Mouse (Mus musculus) hindbrain, embryonic 12.5 days (tissue): ENCODE measurements around the gene Fam205c. TPM values are rescaled to one million over a fixed set of nuclear protein-coding genes. Genes with fewer than 3 reads are reported as not detected.

ENCODE experiments used
- ATAC-seq: fragments of 200-750 bp; cut with Nextera tagmentation; 2 replicates; pipeline ENCODE4 v1.8.0; 2017; ENCODE audit warnings: moderate TSS enrichment; ENCODE audit not compliant: low FRiP score
- H3K27ac ChIP-seq: fragments of 300-500 bp; sonication (generic); 2 replicates; pipeline ENCODE4 v1.5.1; 2016; ENCODE audit warnings: mild to moderate bottlenecking
- H3K27me3 ChIP-seq: fragments of 300-500 bp; sonication (generic); 2 replicates; pipeline ENCODE4 v1.6.1; 2016; ENCODE audit warnings: mild to moderate bottlenecking
- H3K36me3 ChIP-seq: fragments of 300-500 bp; sonication (generic); 2 replicates; pipeline ENCODE4 v1.6.1; 2016; ENCODE audit warnings: mild to moderate bottlenecking
- H3K4me1 ChIP-seq: fragments of 300-500 bp; sonication (generic); 2 replicates; pipeline ENCODE4 v1.6.1; 2016
- H3K4me2 ChIP-seq: fragments of 300-500 bp; sonication (generic); replicated peaks from 2 replicates; pipeline ENCODE4 v1.6.1; 2016; ENCODE audit warnings: mild to moderate bottlenecking
- H3K4me3 ChIP-seq: fragments of 300-500 bp; sonication (generic); 2 replicates; pipeline ENCODE4 v1.5.1; 2016; ENCODE audit warnings: mild to moderate bottlenecking
- H3K9ac ChIP-seq: fragments of 300-500 bp; sonication (generic); 2 replicates; pipeline ENCODE4 v1.6.1; 2016; ENCODE audit warnings: mild to moderate bottlenecking, moderate library complexity
- H3K9me3 ChIP-seq: fragments of 300-500 bp; sonication (generic); replicated peaks from 2 replicates; pipeline ENCODE4 v1.6.1; 2016; ENCODE audit warnings: mild to moderate bottlenecking
- WGBS: fragments of 180-500 bp; shearing (Covaris S2); methylation state at CpG from one replicate; pipeline ENCODE4 v1.1.7; 2016; 5-methylcytosine and 5-hydroxymethylcytosine counted together
- polyA plus RNA-seq: library from polyadenylated mRNA; unstranded; fragments of >200 nt; fragmentation: Nextera tagmentation; extraction: Ambion mirVana; gene quantifications from 2 replicates; pipeline ENCODE4 v1.2.1, GENCODE M21; 2016

Gene Fam205c
- polyA plus RNA-seq, 1 experiment from 2014 or later = 1.9 TPM

DNA sequence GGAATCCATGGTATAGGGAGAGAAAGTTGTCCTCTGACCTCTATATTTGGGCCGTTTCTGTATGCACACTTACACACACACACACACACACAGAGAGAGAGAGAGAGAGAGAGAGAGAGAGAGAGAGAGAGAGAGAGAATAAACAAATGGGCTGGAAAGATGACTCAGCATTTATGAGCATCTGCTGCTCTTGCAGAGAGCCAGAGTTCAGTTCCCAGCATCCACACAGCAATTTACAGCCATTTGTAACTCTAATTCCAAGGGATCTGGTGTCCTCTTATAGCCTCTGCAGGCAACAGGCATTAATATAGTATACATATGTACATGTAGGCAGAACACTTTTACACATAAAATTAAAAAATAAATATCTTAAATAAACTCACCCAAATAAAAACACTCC is 29.9 kb upstream of the Fam205c start:
- ATAC-seq = no peak
- H3K27me3 ChIP-seq = no peaks in the 10 kb centered on the region
- 71% methylated on average over 1 of the region's 1 CpGs for WGBS

DNA sequence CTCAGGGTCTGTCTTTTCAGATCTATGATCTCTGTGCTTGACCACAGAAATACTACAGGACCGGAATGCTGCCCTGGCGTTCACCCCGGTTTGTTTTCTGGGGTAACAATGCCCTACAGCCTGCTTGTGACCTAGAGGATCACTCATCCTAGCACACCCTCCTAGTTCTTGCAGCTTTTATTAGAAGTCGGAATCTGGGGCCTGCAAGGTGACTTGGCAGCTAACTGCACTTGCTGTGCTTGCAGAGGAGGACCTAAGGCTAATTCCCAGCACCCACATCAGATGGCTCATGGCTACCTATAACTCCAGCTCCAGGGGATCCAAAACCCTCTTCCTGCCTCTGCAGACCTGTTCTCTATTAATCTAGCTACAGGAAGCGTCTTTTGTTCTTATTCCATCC is 28.7 kb upstream of the Fam205c start:
- H3K4me3 ChIP-seq = no peak overlapping the region
- no peak for ATAC-seq
- WGBS = 91% methylated on average over 5 of the region's 5 CpGs
- no peaks in the 10 kb centered on the region for H3K4me1 ChIP-seq
- no peak overlapping the region for H3K4me2 ChIP-seq
- no peaks in the 10 kb centered on the region for H3K27me3 ChIP-seq
- H3K9ac ChIP-seq = no peak overlapping the region
- no peaks in the 10 kb centered on the region for H3K9me3 ChIP-seq
- H3K36me3 ChIP-seq = no peaks in the 10 kb centered on the region
- no peak overlapping the region for H3K27ac ChIP-seq

More for the DNA sequence above, 29.9 kb upstream of the Fam205c start:
- H3K9me3 ChIP-seq = no peaks in the 10 kb centered on the region
- H3K4me3 ChIP-seq = no peak overlapping the region
- H3K36me3 ChIP-seq = no peaks in the 10 kb centered on the region
- no peak overlapping the region for H3K9ac ChIP-seq
- no peak overlapping the region for H3K4me2 ChIP-seq
- H3K4me1 ChIP-seq = no peaks in the 10 kb centered on the region
- H3K27ac ChIP-seq = no peak overlapping the region

DNA sequence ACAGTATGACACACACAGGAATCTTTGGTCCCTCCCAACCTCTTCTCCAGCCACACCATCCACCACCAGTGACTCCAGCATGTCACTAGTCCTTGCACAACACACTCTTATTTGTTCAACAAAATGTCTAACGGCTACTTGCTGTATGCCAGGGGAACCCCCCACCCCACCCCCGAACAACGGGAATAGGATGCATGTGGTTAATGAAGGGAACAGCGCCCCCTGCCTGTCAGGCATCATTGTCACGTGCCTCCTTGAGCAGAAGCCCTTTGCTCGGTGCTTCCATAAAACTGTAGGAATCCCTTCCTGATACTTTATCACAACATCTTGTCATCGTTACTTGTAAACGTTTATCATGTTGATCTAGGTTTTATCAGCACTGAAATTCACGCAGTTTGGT is 28.1 kb upstream of the Fam205c start:
- no peak overlapping the region for H3K27ac ChIP-seq
- no peaks in the 10 kb centered on the region for H3K4me1 ChIP-seq
- WGBS = 63% methylated on average over 9 of the region's 9 CpGs

DNA sequence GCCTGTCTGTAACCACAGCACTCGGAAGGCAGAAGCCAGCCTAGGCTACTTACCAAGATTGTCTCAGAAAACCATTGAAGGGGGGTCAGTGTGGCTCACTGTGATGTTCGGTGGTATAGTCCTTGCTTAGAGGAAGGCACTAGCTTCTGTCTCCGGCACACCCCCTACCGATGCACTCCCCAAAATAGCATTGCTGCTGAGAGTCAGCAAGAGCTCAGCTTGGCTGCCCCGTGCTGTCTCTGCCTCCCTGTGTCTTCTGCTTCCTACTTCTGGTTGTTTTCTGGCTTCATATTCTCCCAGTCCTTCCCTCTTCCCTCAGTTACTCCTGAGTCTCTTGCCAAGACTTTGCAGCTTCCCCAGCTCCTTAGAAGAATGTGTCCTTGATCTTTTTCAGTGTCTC is 26.8 kb upstream of the Fam205c start:
- ATAC-seq = no peak
- Histone ChIP-seq H3K4me1 (no peaks in the 10 kb centered on the region), H3K27ac (no peak overlapping the region), H3K4me3 (no peak overlapping the region), H3K9ac (no peak overlapping the region), H3K9me3 (no peaks in the 10 kb centered on the region), H3K36me3 (no peaks in the 10 kb centered on the region), H3K27me3 (no peaks in the 10 kb centered on the region), H3K4me2 (no peak overlapping the region)
- WGBS = 54% methylated on average over 5 of the region's 5 CpGs

More for the DNA sequence above, 28.1 kb upstream of the Fam205c start:
- H3K27me3 ChIP-seq = no peaks in the 10 kb centered on the region
- H3K9me3 ChIP-seq = no peaks in the 10 kb centered on the region
- no peak overlapping the region for H3K4me2 ChIP-seq
- H3K36me3 ChIP-seq = no peaks in the 10 kb centered on the region
- no peak overlapping the region for H3K4me3 ChIP-seq
- no peak for ATAC-seq
- H3K9ac ChIP-seq = no peak overlapping the region

DNA sequence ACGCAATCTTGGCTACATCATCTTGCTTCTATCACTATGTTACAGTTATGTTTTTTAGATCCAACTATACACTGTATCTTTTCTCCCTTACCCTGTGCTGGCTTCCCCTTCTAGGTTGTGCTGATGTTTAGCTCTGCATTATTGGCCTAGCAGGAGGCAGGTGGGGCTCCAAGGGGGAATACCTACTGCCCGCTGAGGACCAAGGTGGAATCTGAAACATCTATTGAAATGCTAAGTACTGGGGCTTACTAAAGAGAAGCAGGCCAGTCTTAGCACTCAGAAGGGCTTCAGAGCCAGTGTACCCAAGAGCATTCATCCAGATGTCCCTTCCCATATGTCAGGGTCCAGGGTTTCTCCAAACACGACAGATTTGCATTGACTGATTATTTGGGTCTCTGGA is 24.9 kb upstream of the Fam205c start:
- Histone ChIP-seq H3K36me3 (no peaks in the 10 kb centered on the region), H3K9ac (no peak overlapping the region), H3K9me3 (no peaks in the 10 kb centered on the region), H3K27ac (no peak overlapping the region), H3K27me3 (no peaks in the 10 kb centered on the region), H3K4me3 (no peak overlapping the region), H3K4me1 (no peaks in the 10 kb centered on the region; the same call in 1 of the 2 replicates), H3K4me2 (no peak overlapping the region)
- 38% methylated on average over 3 of the region's 3 CpGs for WGBS
- ATAC-seq = no peak

DNA sequence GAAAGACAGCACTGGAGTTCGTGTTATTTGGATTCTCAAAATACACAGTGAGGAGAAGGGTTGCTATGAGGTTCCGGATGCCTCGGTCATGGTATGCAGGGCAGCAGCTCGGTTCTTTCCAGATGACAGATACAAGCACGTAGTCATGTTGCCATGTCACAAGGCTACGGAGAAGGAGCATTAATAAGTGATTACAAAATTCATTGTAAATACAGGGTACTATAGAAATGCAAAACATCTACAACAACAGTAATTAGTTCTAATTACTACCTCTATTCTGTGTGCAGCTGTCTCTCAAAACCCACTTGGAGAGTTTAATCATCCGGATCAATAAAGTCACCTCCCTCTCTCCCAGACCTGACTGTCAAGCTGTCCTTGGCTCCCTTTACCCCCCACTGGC is 21.1 kb upstream of the Fam205c start:
- Histone ChIP-seq H3K27me3 (no peaks in the 10 kb centered on the region), H3K9ac (no peak overlapping the region), H3K4me2 (no peak overlapping the region), H3K4me1 (no peaks in the 10 kb centered on the region; the same call in 1 of the 2 replicates), H3K4me3 (no peak overlapping the region), H3K27ac (no peak overlapping the region), H3K36me3 (no peaks in the 10 kb centered on the region), H3K9me3 (no peaks in the 10 kb centered on the region)
- ATAC-seq = no peak
- WGBS = 47% methylated on average over 7 of the region's 7 CpGs

DNA sequence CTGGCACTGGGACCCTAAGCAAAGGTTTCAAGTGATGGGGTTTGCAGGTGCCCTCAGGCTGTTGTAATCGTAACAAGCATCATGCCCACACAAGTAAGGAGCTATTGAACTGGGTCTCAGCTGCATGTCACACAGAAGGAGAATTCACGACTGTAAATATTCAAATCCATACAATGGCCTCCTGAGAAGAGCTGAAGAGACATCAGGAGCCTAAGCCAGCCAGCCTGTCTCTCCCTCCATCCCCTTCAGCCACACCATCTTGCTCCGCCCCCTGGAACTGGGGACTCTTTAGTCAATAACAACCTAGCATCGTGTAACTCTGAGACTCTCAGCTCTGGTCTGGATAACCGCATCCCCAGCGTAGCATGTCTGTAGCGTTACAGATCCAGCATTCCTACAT is 17.1 kb upstream of the Fam205c start:
- Histone ChIP-seq H3K27ac (no peak overlapping the region), H3K9me3 (no peaks in the 10 kb centered on the region), H3K4me2 (no peak overlapping the region), H3K36me3 (no peaks in the 10 kb centered on the region), H3K4me3 (no peak overlapping the region), H3K9ac (no peak overlapping the region), H3K27me3 (no peaks in the 10 kb centered on the region), H3K4me1 (no peaks in the 10 kb centered on the region; the same call in 1 of the 2 replicates)
- no peak for ATAC-seq
- 65% methylated on average over 7 of the region's 7 CpGs for WGBS

DNA sequence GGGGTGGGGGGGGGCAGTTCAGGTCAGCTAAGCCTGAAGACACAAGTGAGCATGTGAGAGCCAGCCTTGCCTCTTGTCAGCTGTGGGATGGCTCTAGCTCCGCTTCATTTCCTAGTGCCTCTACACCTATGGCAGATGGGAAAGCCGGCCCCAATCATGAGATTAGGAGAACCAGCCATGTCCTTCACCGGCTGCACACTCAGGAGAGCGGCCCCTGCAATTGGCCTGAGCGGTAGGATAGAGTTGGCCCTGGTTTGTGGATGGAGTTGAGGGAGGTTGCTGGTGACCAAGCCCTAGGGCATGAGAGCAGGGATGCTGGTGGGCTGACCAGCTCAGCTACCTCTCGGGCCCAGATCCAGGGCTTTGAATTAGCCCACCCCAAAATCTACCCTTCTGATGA is 14.8 kb upstream of the Fam205c start:
- no peaks in the 10 kb centered on the region for H3K36me3 ChIP-seq
- H3K9me3 ChIP-seq = no peaks in the 10 kb centered on the region
- H3K27ac ChIP-seq = no peak overlapping the region
- H3K4me2 ChIP-seq = no peak overlapping the region
- no peaks in the 10 kb centered on the region for H3K4me1 ChIP-seq
- no peak overlapping the region for H3K9ac ChIP-seq
- 95% methylated on average over 6 of the region's 6 CpGs for WGBS
- H3K4me3 ChIP-seq = no peak overlapping the region
- H3K27me3 ChIP-seq = no peaks in the 10 kb centered on the region
- ATAC-seq = no peak

DNA sequence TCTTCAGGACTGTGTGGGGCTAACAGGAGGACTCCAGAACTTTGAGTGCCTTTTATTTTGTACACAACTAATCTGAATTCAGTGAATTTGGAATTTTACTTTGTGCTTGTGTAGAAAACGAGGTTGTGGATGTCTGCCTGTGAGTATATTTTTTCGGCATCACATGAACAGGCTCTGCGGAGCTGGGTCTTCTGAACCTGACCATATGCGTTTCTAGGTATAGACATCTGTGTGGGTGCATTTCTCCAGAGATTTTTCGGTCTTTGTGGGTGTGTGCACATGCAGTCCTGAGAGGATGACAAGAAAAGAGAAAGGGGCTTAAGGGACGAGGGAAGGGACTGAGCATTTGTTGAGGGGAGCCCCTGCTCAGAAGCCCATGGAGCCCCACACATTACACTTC is 12.9 kb upstream of the Fam205c start:
- no peak for ATAC-seq
- no peak overlapping the region for H3K27ac ChIP-seq
- H3K9me3 ChIP-seq = no peaks in the 10 kb centered on the region
- 91% methylated on average over 6 of the region's 6 CpGs for WGBS
- no peak overlapping the region for H3K4me2 ChIP-seq
- H3K36me3 ChIP-seq = no peaks in the 10 kb centered on the region
- no peak overlapping the region for H3K4me3 ChIP-seq
- no peak overlapping the region for H3K9ac ChIP-seq
- no peaks in the 10 kb centered on the region for H3K4me1 ChIP-seq
- H3K27me3 ChIP-seq = no peaks in the 10 kb centered on the region

DNA sequence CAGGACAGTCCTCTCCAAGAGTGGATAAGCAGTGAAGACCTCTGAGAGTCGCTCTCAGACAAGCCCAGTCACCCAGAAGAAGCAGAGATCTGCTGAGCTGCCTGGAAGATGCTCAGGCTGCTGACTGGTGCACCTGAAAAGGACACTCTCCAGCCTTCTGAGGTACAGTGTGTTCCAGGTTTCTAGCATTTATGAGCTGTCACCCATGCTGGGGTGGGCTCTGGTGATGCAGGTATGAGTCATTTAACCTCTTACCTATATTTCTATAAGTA is 6.6 kb upstream of the Fam205c start:
- no peaks in the 10 kb centered on the region for H3K4me1 ChIP-seq
- 0 out of 2 replicates have a peak, but pooled peaks cover 2% of the 10 kb centered on the region for H3K27me3 ChIP-seq
- H3K27ac ChIP-seq = no peak overlapping the region
- no peak for ATAC-seq
- H3K9ac ChIP-seq = no peak overlapping the region
- H3K36me3 ChIP-seq = no peaks in the 10 kb centered on the region
- H3K4me2 ChIP-seq = no peak overlapping the region
- WGBS = 65% methylated on average over 1 of the region's 1 CpGs
- H3K9me3 ChIP-seq = no peaks in the 10 kb centered on the region
- no peak overlapping the region for H3K4me3 ChIP-seq

DNA sequence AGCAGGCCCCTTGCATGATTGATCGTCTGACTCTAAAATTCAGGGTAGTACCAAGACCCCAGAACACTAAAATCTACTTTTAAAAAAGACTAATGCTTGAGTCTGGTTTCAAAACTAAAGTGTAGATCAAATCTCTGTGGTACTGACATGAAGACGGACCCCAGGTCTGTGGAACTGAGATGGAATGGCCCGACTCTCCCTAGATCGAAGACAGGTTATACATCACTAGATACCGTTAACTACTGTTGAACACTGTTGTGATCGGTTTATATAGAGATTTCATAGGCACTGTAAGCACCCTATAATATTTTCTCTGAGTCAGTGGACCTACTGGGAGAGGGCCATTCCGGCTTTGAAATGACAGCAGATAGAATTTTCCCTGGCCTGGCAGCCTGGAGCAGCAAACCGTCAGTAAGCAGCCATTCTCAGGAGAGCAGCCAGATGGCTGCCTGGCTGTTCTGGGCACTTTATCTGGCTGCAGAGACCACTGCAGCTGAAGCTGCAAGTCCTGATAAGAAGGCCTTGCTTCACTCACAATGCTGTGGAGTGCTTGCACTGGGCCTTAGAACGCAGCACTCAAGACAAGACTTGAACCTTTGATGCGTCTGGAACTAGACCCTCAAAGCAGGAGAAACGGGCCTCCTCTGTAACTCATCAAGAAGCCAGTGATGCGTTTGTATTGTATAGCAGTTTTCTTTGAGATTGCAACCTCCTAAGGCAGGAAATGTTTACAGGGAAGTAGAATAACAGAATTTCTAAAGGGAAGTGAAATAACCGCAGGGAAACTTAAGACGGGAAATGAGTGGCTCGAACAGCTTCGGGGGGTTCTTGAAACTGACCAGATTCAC is 6.0 kb upstream of the Fam205c start:
- no peak for ATAC-seq
- Histone ChIP-seq H3K27me3 (0 out of 2 replicates have a peak, but pooled peaks cover 2% of the 10 kb centered on the region), H3K27ac (no peak overlapping the region), H3K36me3 (no peaks in the 10 kb centered on the region), H3K4me2 (no peak overlapping the region), H3K4me1 (no peaks in the 10 kb centered on the region), H3K9ac (no peak overlapping the region), H3K4me3 (no peak overlapping the region), H3K9me3 (no peaks in the 10 kb centered on the region)
- 83% methylated on average over 16 of the region's 16 CpGs for WGBS

DNA sequence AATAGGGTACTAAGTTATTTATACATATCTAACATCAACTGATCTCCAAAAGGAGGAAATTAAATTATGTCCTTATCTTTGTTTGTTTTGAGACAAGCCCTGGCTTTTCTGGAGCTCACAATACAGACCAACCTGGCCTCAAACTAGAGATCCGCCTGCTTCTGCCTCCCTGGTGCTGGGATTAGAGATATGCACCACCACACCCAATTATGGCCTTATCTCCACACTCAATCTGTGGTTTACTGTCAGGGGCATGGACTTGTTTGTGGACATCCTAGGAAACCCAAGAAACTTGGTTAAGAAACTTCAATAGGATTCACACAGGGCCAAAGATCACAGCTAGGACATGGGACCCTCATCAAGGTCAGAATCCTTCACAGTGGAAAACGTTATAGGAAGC is 3.6 kb upstream of the Fam205c start:
- Histone ChIP-seq H3K4me2 (no peak overlapping the region), H3K4me3 (no peak overlapping the region), H3K4me1 (no peaks in the 10 kb centered on the region), H3K9me3 (no peaks in the 10 kb centered on the region), H3K9ac (no peak overlapping the region), H3K36me3 (no peaks in the 10 kb centered on the region), H3K27me3 (0 out of 2 replicates have a peak, but pooled peaks cover 2% of the 10 kb centered on the region), H3K27ac (no peak overlapping the region)
- ATAC-seq = no peak
- WGBS = 80% methylated on average over 2 of the region's 2 CpGs

DNA sequence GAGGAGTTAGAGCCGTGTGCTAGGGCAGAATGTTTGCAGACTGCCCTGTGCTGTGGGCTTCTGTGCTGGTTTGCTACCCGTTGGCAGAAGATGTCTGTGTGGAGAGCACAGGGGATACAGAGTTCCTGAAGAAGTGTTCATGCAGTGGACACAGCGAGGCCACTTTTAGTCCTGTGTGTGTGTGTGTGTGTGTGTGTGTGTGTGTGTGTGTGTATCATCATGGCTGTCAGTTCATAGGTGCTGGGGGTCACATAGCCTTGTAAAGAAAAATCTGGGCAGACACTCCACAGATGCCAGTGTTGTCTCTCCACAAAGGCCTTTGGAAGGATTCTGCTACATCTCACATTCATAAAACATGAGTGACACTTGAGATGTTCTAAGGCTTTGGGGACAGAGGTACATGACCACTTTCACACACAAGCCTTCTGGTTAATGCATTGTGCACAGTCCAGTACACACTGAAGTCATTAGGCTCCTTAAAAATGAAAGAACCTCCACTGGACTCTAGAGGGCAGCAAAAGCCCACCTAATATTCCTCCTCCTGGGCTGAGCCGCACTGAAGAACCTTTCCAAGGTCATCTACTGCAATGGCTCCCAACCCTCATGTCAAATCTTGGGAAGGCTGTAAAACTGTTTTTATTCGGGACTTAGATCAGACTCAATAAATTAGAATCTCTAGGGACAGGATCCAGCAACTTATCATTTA is 2.7 kb upstream of the Fam205c start:
- no peak overlapping the region for H3K4me3 ChIP-seq
- H3K9ac ChIP-seq = no peak overlapping the region; the same call in 1 of the 2 replicates
- no peaks in the 10 kb centered on the region for H3K9me3 ChIP-seq
- no peaks in the 10 kb centered on the region for H3K36me3 ChIP-seq
- no peaks in the 10 kb centered on the region for H3K4me1 ChIP-seq
- no peak overlapping the region for H3K4me2 ChIP-seq
- WGBS = 29% methylated on average over 5 of the region's 5 CpGs
- no peak overlapping the region for H3K27ac ChIP-seq
- peak; percentile 88 for ATAC-seq
- 0 out of 2 replicates have a peak, but pooled peaks cover 2% of the 10 kb centered on the region for H3K27me3 ChIP-seq
